Mouse (Mus musculus) heart, embryonic 14.5 days (tissue): Measurements from ENCODE around the gene Fam136a. TPM values are rescaled to one million over a fixed set of nuclear protein-coding genes. Genes with fewer than 3 reads are reported as not detected.
"Not testable (repeated sequence)": the region's sequence is repeated elsewhere in the genome, so short reads cannot be mapped to it uniquely, and the experiment has no call there.

Experiments used
- ATAC-seq: fragments of 200-750 bp; cut with Nextera tagmentation; 2 replicates; pipeline ENCODE4 v1.8.0; 2017; ENCODE audit warnings: low read depth, moderate TSS enrichment; ENCODE audit not compliant: insufficient number of reproducible peaks, insufficient read depth, low FRiP score
- H3K27ac ChIP-seq, 2 experiments: fragments of 200-500 bp in 1 of 2; fragments of 300-500 bp in 1 of 2; sonication (generic) in 1 of 2; replicated peaks in 1 of 2; 2 replicates each; pipeline ENCODE4 v1.5.1; 2012 to 2014; ENCODE audit warnings: low read depth in 2 of 2, low read length in 2 of 2, control low read depth in 1 of 2, mild to moderate bottlenecking in 1 of 2, mixed read lengths in 1 of 2; ENCODE audit not compliant: control insufficient read depth in 1 of 2, insufficient read depth in 1 of 2
- H3K27me3 ChIP-seq: fragments of 300-500 bp; sonication (generic); 2 replicates; pipeline ENCODE4 v1.6.1; 2014; ENCODE audit warnings: mild to moderate bottlenecking, low read length, control low read depth; ENCODE audit not compliant: control insufficient read depth, insufficient read depth
- H3K36me3 ChIP-seq: fragments of 300-500 bp; sonication (generic); 2 replicates; pipeline ENCODE4 v1.6.1; 2014; ENCODE audit warnings: mild to moderate bottlenecking, control low read depth, low read length, mixed read lengths; ENCODE audit not compliant: control insufficient read depth, insufficient read depth
- H3K4me1 ChIP-seq, 2 experiments: fragments of 200-500 bp in 1 of 2; fragments of 300-500 bp in 1 of 2; sonication (generic) in 1 of 2; 2 replicates each; pipeline ENCODE4 v1.6.1; 2012 to 2014; ENCODE audit warnings: low read length in 2 of 2, control low read depth in 1 of 2, mixed read lengths in 1 of 2; ENCODE audit not compliant: control insufficient read depth in 2 of 2, insufficient read depth in 2 of 2
- H3K4me2 ChIP-seq: fragments of 300-500 bp; sonication (generic); 2 replicates; pipeline ENCODE4 v1.6.1; 2014; ENCODE audit warnings: mild to moderate bottlenecking, low read length
- H3K4me3 ChIP-seq, 2 experiments: fragments of 200-500 bp in 1 of 2; fragments of 300-500 bp in 1 of 2; sonication (generic) in 1 of 2; 2 replicates each; pipeline ENCODE4 v1.5.1; 2012 to 2014; ENCODE audit warnings: low read length in 2 of 2, mild to moderate bottlenecking in 2 of 2, control low read depth in 1 of 2, low read depth in 1 of 2, moderate library complexity in 1 of 2; ENCODE audit not compliant: control insufficient read depth in 1 of 2, insufficient read depth in 1 of 2
- H3K9ac ChIP-seq: fragments of 300-500 bp; sonication (generic); 2 replicates; pipeline ENCODE4 v1.6.1; 2014; ENCODE audit warnings: mild to moderate bottlenecking, low read length
- H3K9me3 ChIP-seq: fragments of 300-500 bp; sonication (generic); 2 replicates; pipeline ENCODE4 v1.6.1; 2016; ENCODE audit warnings: low read length, control low read depth; ENCODE audit not compliant: control insufficient read depth
- WGBS: fragments of 180-500 bp; shearing (Covaris S2); extraction: QIAGEN DNeasy Blood & Tissue Kit; methylation state at CpG from one replicate; pipeline ENCODE4 v1.1.7; 2014; 5-methylcytosine and 5-hydroxymethylcytosine counted together
- polyA plus RNA-seq: library from polyadenylated mRNA; unstranded; fragments of >200 nt; fragmentation: Nextera tagmentation; extraction: Ambion mirVana; gene quantifications from 2 replicates; pipeline ENCODE4 v1.2.1, GENCODE M21; 2014

Fam136a gene
- polyA plus RNA-seq, 1 experiment from 2014 or later = 91.9 TPM

- WGBS = 89% methylated on average over 3 of the region's 3 CpGs
- Histone ChIP-seq H3K27me3 (no peaks in the 10 kb centered on the region), H3K4me3 (no peak overlapping the region), H3K4me2 (no peak overlapping the region), H3K27ac (no peak overlapping the region), H3K9ac (no peak overlapping the region), H3K4me1 (no peaks in the 10 kb centered on the region), H3K36me3 (peaks cover 49% of the 10 kb centered on the region), H3K9me3 (no peaks in the 10 kb centered on the region)
- no peak for ATAC-seq
Observed at GRCm38 (mm10) chr6:86378341-86378740, 12.9 kb downstream of the Fam136a start.

GRCm38 (mm10) chr6:86380112-86380511 lies 14.7 kb downstream of the Fam136a start:
- not testable (repeated sequence) for H3K9ac ChIP-seq, H3K27me3 ChIP-seq, H3K4me2 ChIP-seq, H3K4me3 ChIP-seq, ATAC-seq, H3K4me1 ChIP-seq, H3K9me3 ChIP-seq, H3K27ac ChIP-seq
- peaks cover 44% of the 10 kb centered on the region for H3K36me3 ChIP-seq
- WGBS = 73% methylated on average over 5 of the region's 8 CpGs

GRCm38 (mm10) chr6:86382551-86382950 lies 17.1 kb downstream of the Fam136a start:
- no peak overlapping the region for H3K4me2 ChIP-seq
- no peaks in the 10 kb centered on the region for H3K9me3 ChIP-seq
- ATAC-seq = no peak
- H3K27me3 ChIP-seq = no peaks in the 10 kb centered on the region
- no peaks in the 10 kb centered on the region for H3K4me1 ChIP-seq
- H3K27ac ChIP-seq = no peak overlapping the region
- H3K9ac ChIP-seq = no peak overlapping the region
- no peak overlapping the region for H3K4me3 ChIP-seq
- H3K36me3 ChIP-seq = peaks cover 44% of the 10 kb centered on the region

DNA sequence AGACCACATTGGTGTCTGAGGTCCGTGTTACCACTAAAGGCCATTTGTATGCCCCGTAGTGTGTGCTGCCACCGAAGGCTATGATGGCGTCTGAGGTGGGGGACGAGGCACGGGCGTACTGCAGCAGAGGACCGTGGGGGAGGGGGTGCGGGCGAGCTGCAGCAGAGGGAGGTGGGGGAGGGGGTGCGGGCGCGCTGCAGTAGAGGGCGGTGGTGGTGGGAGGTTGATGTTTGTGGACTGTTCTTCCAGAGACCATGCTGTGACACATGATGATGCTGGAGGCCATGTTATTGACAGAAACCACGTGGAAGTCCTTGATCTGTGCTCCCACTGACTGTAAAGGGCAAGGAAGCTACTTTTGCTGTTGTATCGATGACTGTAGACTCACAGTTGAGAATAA lies 17.9 kb downstream of the Fam136a start:
- no peak overlapping the region for H3K9ac ChIP-seq
- no peaks in the 10 kb centered on the region for H3K9me3 ChIP-seq
- no peak overlapping the region for H3K4me2 ChIP-seq
- peaks cover 44% of the 10 kb centered on the region for H3K36me3 ChIP-seq
- no peak overlapping the region for H3K27ac ChIP-seq
- 29% methylated on average over 16 of the region's 16 CpGs for WGBS
- ATAC-seq = no peak
- no peaks in the 10 kb centered on the region for H3K27me3 ChIP-seq
- no peak overlapping the region for H3K4me3 ChIP-seq
- H3K4me1 ChIP-seq = no peaks in the 10 kb centered on the region

GRCm38 (mm10) chr6:86384692-86385091 lies 19.2 kb downstream of the Fam136a start:
- WGBS = 56% methylated on average over 4 of the region's 4 CpGs
- Histone ChIP-seq H3K9me3 (no peaks in the 10 kb centered on the region), H3K27ac (no peak overlapping the region), H3K4me3 (no peak overlapping the region), H3K4me2 (no peak overlapping the region), H3K27me3 (no peaks in the 10 kb centered on the region), H3K9ac (no peak overlapping the region), H3K36me3 (peaks cover 44% of the 10 kb centered on the region), H3K4me1 (no peaks in the 10 kb centered on the region)
- no peak for ATAC-seq

GRCm38 (mm10) chr6:86385362-86386104 lies 20.1 kb downstream of the Fam136a start:
- WGBS = 73% methylated on average over 5 of the region's 5 CpGs
- H3K27me3 ChIP-seq = no peaks in the 10 kb centered on the region

GRCm38 (mm10) chr6:86387313-86387712 lies 21.9 kb downstream of the Fam136a start:
- Histone ChIP-seq H3K27me3 (no peaks in the 10 kb centered on the region), H3K9ac (no peak overlapping the region), H3K4me2 (no peak overlapping the region), H3K36me3 (peaks cover 69% of the 10 kb centered on the region), H3K4me1 (no peaks in the 10 kb centered on the region), H3K4me3 (no peak overlapping the region), H3K9me3 (no peaks in the 10 kb centered on the region), H3K27ac (no peak overlapping the region)
- WGBS = 75% methylated on average over 12 of the region's 12 CpGs
- ATAC-seq = no peak

More at GRCm38 (mm10) chr6:86385362-86386104, 20.1 kb downstream of the Fam136a start:
- Histone ChIP-seq H3K27ac (no peak overlapping the region), H3K36me3 (peaks cover 51% of the 10 kb centered on the region), H3K9me3 (no peaks in the 10 kb centered on the region), H3K9ac (no peak overlapping the region), H3K4me3 (no peak overlapping the region), H3K4me1 (no peaks in the 10 kb centered on the region), H3K4me2 (no peak overlapping the region)
- ATAC-seq = no peak

DNA sequence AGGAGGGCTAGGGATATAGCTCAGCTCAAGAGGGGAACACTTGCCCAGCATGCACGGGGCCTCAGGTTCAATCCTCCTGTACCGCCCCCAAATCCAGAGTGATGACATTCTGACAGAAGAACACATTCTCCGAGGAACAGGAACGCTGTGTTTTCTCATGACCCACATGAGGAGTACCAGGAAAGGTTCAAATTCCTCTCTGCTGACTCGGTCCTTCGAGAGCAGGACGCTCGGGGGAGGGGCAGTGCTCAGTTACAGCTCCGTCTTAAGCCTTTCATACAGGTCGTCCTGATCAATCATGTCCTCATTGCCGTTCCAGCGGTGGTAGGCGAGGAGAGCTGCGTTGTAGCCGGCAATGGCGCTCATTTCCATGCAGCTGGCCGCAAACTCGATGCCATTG lies 23.0 kb downstream of the Fam136a start:
- no peak for ATAC-seq
- Histone ChIP-seq H3K4me2 (no peak overlapping the region), H3K4me3 (no peak overlapping the region), H3K9me3 (no peaks in the 10 kb centered on the region), H3K4me1 (no peaks in the 10 kb centered on the region), H3K27ac (no peak overlapping the region), H3K36me3 (peaks cover 73% of the 10 kb centered on the region), H3K9ac (no peak overlapping the region), H3K27me3 (no peaks in the 10 kb centered on the region)
- WGBS = 62% methylated on average over 18 of the region's 18 CpGs
